Mouse (Mus musculus) right cerebral cortex, adult 2 months (tissue): ENCODE data around the gene Qsox1.
A peak's percentile ranks its signal among the peaks of the same experiment; 100 is the strongest.

ENCODE experiments used
- DNase-seq, 2 experiments: peaks; one replicate each; pipeline ENCODE4 v3.0.0; 2021 to 2022; ENCODE audit warnings: low spot score in 2 of 2

Gene Qsox1

GRCm38 (mm10) chr1:155747911-155748310 lies 64.8 kb downstream of the Qsox1 start:
- DNase-seq, result no peak

GRCm38 (mm10) chr1:155747011-155747410 lies 65.7 kb downstream of the Qsox1 start:
- no peak for DNase-seq

GRCm38 (mm10) chr1:155742411-155743363 lies 70.0 kb downstream of the Qsox1 start:
- DNase-seq, result peak in 1 of 2 experiments; percentile 11

GRCm38 (mm10) chr1:155741988-155742387 lies 70.7 kb downstream of the Qsox1 start:
- peak in 1 of 2 experiments; percentile 9 for DNase-seq

GRCm38 (mm10) chr1:155741378-155741945 lies 71.2 kb downstream of the Qsox1 start:
- peak in 1 of 2 experiments; percentile 10 for DNase-seq

GRCm38 (mm10) chr1:155740622-155741377 lies 71.9 kb downstream of the Qsox1 start:
- DNase-seq, result peak in 1 of 2 experiments; percentile 33

GRCm38 (mm10) chr1:155737809-155738383 lies 74.8 kb downstream of the Qsox1 start:
- DNase-seq, result no peak

- no peak for DNase-seq
Observed at GRCm38 (mm10) chr1:155737017-155737808, 75.5 kb downstream of the Qsox1 start.

- no peak for DNase-seq
Observed at GRCm38 (mm10) chr1:155736096-155736825, 76.4 kb downstream of the Qsox1 start.

- no peak for DNase-seq
Observed at GRCm38 (mm10) chr1:155731156-155731555, 81.5 kb downstream of the Qsox1 start.

GRCm38 (mm10) chr1:155729113-155729795 lies 83.4 kb downstream of the Qsox1 start:
- no peak for DNase-seq

- DNase-seq, result no peak
Observed at GRCm38 (mm10) chr1:155727830-155728229, 84.9 kb downstream of the Qsox1 start.
